Mouse (Mus musculus) kidney, postnatal 0 days (tissue): Measurements from ENCODE around the gene Uhrf1bp1. TPM values are rescaled to one million over a fixed set of nuclear protein-coding genes. Genes with fewer than 3 reads are reported as not detected.

Experiments used
- ATAC-seq: fragments of 200-750 bp; cut with Nextera tagmentation; replicated peaks from 2 replicates; pipeline ENCODE4 v1.8.0; 2017; ENCODE audit warnings: low read depth, moderate number of reproducible peaks, moderate TSS enrichment, moderate library complexity; ENCODE audit not compliant: low FRiP score
- DNase-seq: peaks from one replicate; pipeline ENCODE4 v3.0.0-alpha.2; 2016; ENCODE audit warnings: low spot score
- H3K27ac ChIP-seq: fragments of 300-500 bp; sonication (generic); 2 replicates; pipeline ENCODE4 v1.5.1; 2014; ENCODE audit warnings: mild to moderate bottlenecking
- H3K27me3 ChIP-seq: fragments of 300-500 bp; sonication (generic); 2 replicates; pipeline ENCODE4 v1.6.1; 2014; ENCODE audit warnings: low read length, mixed read lengths; ENCODE audit not compliant: insufficient read depth
- H3K36me3 ChIP-seq: fragments of 300-500 bp; sonication (generic); 2 replicates; pipeline ENCODE4 v1.6.1; 2014; ENCODE audit warnings: low read length, mixed read lengths; ENCODE audit not compliant: insufficient read depth
- H3K4me1 ChIP-seq: fragments of 300-500 bp; sonication (generic); replicated peaks from 2 replicates; pipeline ENCODE4 v1.6.1; 2014; ENCODE audit warnings: antibody characterized with exemption, low read length, mixed read lengths; ENCODE audit not compliant: insufficient read depth
- H3K4me2 ChIP-seq: fragments of 300-500 bp; sonication (generic); 2 replicates; pipeline ENCODE4 v1.6.1; 2014; ENCODE audit warnings: mild to moderate bottlenecking, low read length, moderate library complexity, mixed read lengths
- H3K4me3 ChIP-seq: fragments of 300-500 bp; sonication (generic); replicated peaks from 2 replicates; pipeline ENCODE4 v1.5.1; 2014; ENCODE audit warnings: low read depth, low read length
- H3K9ac ChIP-seq: fragments of 300-500 bp; sonication (generic); 2 replicates; pipeline ENCODE4 v1.6.1; 2014; ENCODE audit warnings: low read depth, low read length
- H3K9me3 ChIP-seq: fragments of 300-500 bp; sonication (generic); replicated peaks from 2 replicates; pipeline ENCODE4 v1.6.1; 2016; ENCODE audit warnings: low read length, inconsistent platforms, mixed read lengths
- CTCF ChIP-seq: IDR thresholded peaks from 2 replicates; pipeline ENCODE4 v1.5.1; 2016; ENCODE audit warnings: antibody characterized with exemption, low read depth, mild to moderate bottlenecking, moderate library complexity
- WGBS: fragments of 180-500 bp; shearing (Covaris S2); extraction: QIAGEN DNeasy Blood & Tissue Kit; methylation state at CpG from one replicate; pipeline ENCODE4 v1.1.7; 2014; 5-methylcytosine and 5-hydroxymethylcytosine counted together
- polyA plus RNA-seq: library from polyadenylated mRNA; unstranded; fragments of >200 nt; fragmentation: Nextera tagmentation; extraction: Ambion mirVana; gene quantifications from 2 replicates; pipeline ENCODE4 v1.2.1, GENCODE M21; 2015

Gene Uhrf1bp1
- polyA plus RNA-seq, 1 experiment from 2014 or later, result 3.4 TPM

DNA sequence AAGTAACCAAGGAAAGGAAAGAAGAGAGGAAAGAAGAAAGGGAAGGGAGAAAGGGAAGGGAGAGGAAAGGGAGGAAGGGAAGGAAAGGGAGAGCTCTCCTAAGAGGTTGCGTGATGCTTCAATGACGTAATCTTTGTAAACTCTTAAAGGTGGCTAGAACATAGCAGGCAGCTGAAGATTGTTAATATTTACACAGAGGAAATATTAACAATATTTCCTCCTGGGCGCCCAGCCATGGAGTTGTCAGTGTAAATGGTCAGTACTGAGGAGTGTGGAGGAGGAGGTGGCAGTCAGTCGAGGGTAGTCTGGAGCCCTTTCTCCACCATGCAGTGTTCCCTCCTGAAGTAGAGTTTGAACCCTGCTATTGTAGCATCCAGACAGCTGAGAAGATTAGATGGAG is 68.8 kb downstream of the Uhrf1bp1 start:
- Histone ChIP-seq H3K27me3 (no peaks in the 10 kb centered on the region), H3K4me1 (peaks cover 12% of the 10 kb centered on the region; the same call in 1 of the 2 replicates), H3K9me3 (no peaks in the 10 kb centered on the region), H3K36me3 (no peaks in the 10 kb centered on the region), H3K4me3 (no peak overlapping the region), H3K9ac (no peak overlapping the region), H3K27ac (0 out of 2 replicates have a peak overlapping the region, but pooled peaks have one; percentile 2), H3K4me2 (no peak overlapping the region)
- ATAC-seq (no peak), DNase-seq (no peak)
- 57% methylated on average over 4 of the region's 4 CpGs for WGBS
- no peak for TF ChIP-seq CTCF

DNA sequence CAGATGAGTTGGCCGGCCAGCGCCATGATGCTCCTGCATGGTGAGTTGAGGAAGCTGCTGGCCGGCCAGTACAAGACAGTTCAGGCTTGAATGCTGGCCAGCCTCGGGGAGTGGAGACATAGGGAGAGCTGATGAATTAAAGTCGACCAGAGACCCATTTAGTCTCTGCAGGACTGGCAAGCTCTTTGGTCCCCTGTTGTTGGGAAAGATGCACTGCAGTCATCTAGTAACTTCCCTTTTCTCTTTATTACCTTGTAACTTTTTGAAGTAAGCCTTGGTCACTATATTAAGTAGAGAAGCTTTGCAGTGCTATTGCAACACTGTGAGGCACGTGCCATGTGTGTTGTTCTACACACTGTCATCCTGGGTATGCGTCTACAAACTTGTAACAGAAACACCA is 69.3 kb downstream of the Uhrf1bp1 start:
- Histone ChIP-seq H3K9ac (no peak overlapping the region), H3K4me3 (no peak overlapping the region), H3K4me2 (no peak overlapping the region), H3K36me3 (no peaks in the 10 kb centered on the region), H3K27me3 (no peaks in the 10 kb centered on the region), H3K4me1 (peaks cover 8% of the 10 kb centered on the region; the same call in 1 of the 2 replicates), H3K9me3 (no peaks in the 10 kb centered on the region), H3K27ac (0 out of 2 replicates have a peak overlapping the region, but pooled peaks have one; percentile 2)
- 63% methylated on average over 7 of the region's 7 CpGs for WGBS
- ATAC-seq (no peak), DNase-seq (no peak)
- TF ChIP-seq CTCF, result no peak

DNA sequence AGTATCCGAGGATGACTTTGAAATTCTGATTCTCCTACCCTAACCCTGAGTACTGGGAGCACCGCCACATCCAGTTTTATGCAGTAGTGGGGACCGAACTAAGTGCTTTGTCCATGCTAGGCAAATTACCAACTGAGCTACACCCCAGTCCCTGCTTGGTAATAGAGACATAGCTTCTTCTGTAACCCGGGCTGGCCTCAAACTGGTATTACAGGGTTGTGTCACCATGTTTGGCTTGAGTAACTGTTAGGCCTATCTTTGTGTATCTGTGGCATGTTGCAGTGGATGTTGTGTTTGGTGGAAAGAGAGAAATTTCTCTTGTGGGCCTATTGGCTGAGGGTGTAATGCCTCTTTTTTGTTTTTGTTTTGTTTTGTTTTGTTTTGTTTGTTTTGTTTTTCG is 74.0 kb downstream of the Uhrf1bp1 start:
- Histone ChIP-seq H3K4me2 (no peak overlapping the region), H3K9ac (no peak overlapping the region), H3K9me3 (no peaks in the 10 kb centered on the region), H3K27ac (no peak overlapping the region), H3K27me3 (no peaks in the 10 kb centered on the region), H3K36me3 (no peaks in the 10 kb centered on the region), H3K4me1 (peaks cover 5% of the 10 kb centered on the region; the same call in 1 of the 2 replicates), H3K4me3 (no peak overlapping the region)
- no peak for TF ChIP-seq CTCF
- DNase-seq (no peak), ATAC-seq (no peak)
- 91% methylated on average over 5 of the region's 5 CpGs for WGBS

DNA sequence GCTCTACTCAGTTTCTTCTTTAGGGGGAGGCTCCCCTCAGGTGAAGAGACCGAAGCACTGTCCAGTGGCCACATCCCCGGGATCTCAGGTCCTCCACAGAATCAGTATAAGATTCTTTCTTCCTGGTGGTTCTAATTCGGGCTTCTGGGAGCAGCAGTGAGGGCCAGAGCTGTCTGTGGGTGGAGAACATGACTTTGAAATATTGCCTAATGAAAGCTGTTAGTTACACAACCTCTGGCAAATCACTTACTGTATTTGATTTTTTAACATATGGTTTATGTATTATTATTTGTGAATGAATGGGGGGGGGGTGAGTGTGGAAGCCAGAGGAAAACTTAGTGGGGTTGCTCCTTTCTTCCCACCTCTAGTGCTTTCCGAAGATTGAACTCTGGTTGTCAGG is 75.6 kb downstream of the Uhrf1bp1 start:
- ATAC-seq, result no peak

DNA sequence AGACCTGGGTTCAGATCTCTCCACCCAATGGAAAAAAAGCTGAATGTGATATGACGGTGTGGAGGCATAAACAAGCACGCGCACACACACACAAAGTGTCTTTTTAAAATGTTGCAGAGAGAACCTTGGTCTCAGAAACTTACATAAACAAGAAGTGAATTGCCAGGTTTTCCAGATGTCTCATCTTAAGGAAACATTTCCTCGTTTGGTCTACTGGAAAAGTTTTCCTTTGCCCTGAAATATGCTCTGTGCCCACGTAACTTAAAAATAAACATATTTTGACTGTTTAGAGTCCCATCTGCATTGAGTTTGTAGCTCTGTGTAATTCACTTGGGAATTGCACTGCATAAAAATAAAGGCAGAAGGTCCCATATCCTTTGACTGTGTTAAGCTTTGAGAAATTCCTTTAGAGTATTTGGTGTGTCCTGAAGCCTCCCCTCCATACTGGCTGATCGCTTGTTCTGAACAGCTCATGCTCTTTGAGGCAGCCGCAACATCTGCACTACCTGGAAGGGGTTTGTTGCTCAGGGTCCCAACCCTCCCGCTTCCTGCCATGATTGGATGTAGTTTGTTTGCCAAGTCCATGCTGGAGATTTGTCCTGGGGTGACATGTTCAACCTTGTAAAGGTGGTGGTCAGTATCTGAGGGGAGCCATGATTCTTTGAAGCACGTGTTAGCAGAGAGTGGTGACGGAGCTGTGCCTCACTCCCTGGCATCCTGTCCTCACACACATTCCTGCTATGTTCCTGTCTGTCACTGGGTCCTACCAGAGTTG is 78.1 kb downstream of the Uhrf1bp1 start:
- Histone ChIP-seq H3K36me3 (no peaks in the 10 kb centered on the region), H3K4me3 (no peak overlapping the region), H3K4me2 (no peak overlapping the region), H3K27me3 (no peaks in the 10 kb centered on the region), H3K9ac (no peak overlapping the region), H3K4me1 (peaks cover 21% of the 10 kb centered on the region), H3K9me3 (no peaks in the 10 kb centered on the region), H3K27ac (0 out of 2 replicates have a peak overlapping the region, but pooled peaks have one; percentile 36)
- DNase-seq (peak; percentile 43), ATAC-seq (no peak)
- TF ChIP-seq CTCF, result no peak
- WGBS, result 74% methylated on average over 10 of the region's 10 CpGs

More for the DNA sequence above, 75.6 kb downstream of the Uhrf1bp1 start:
- Histone ChIP-seq H3K27ac (no peak overlapping the region), H3K4me3 (no peak overlapping the region), H3K27me3 (no peaks in the 10 kb centered on the region), H3K4me2 (no peak overlapping the region), H3K4me1 (peaks cover 4% of the 10 kb centered on the region; the same call in 1 of the 2 replicates), H3K9me3 (no peaks in the 10 kb centered on the region), H3K9ac (no peak overlapping the region), H3K36me3 (no peaks in the 10 kb centered on the region)
- no peak for TF ChIP-seq CTCF
- DNase-seq, result peak; percentile 40
- WGBS, result 69% methylated on average over 4 of the region's 4 CpGs

DNA sequence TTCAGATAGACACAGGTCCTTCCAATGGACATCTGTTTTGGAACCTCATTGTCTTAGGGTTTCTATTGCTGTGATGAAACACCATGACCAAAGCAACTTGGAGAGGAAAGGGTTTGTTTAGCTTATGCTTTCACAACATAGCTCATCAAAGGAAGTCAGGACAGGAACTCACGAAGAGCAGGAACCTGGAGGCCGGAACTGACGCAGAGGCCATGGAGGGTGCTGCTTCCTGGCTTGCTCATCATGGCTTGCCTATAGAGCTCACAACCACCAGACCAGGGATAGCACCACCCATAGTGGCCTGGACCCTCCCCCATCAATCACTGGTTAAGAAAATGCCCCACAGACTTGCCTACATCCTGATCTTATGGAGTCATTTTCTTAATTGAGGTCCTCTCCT is 78.8 kb downstream of the Uhrf1bp1 start:
- DNase-seq, result no peak
- no peak for TF ChIP-seq CTCF
- WGBS, result 72% methylated on average over 3 of the region's 3 CpGs

More for the DNA sequence above, 78.8 kb downstream of the Uhrf1bp1 start:
- Histone ChIP-seq H3K4me3 (no peak overlapping the region), H3K27ac (0 out of 2 replicates have a peak overlapping the region, but pooled peaks have one; percentile 36), H3K27me3 (no peaks in the 10 kb centered on the region), H3K9ac (no peak overlapping the region), H3K4me1 (peaks cover 23% of the 10 kb centered on the region), H3K9me3 (no peaks in the 10 kb centered on the region), H3K4me2 (no peak overlapping the region), H3K36me3 (no peaks in the 10 kb centered on the region)
- ATAC-seq, result no peak
